Mouse (Mus musculus): ENCODE measurements around the gene Bcl6b. TPM values are rescaled to one million over a fixed set of nuclear protein-coding genes. Genes with fewer than 3 reads are reported as not detected.

Gene Bcl6b
- polyA plus RNA-seq, 1 experiment from 2014 or later, result 1.8 TPM

GRCm38 (mm10) chr11:70251853-70252252 is 22.3 kb upstream of the Bcl6b start:
- no peaks in the 10 kb centered on the region for H3K36me3 ChIP-seq (ENCODE audit: control insufficient read depth, insufficient read depth, low read length)
- H3K9me3 ChIP-seq (ENCODE audit: control insufficient read depth, low read length), result no peaks in the 10 kb centered on the region
- H3K4me1 ChIP-seq (ENCODE audit: control insufficient read depth, insufficient read depth, low read length), result no peaks in the 10 kb centered on the region; the same call in 1 of the 2 replicates
- H3K4me2 ChIP-seq (ENCODE audit: low read depth, low read length), result no peak overlapping the region
- WGBS, result 80% methylated on average over 8 of the region's 8 CpGs
- H3K9ac ChIP-seq (replicated peaks; ENCODE audit: low read depth, low read length), result no peak overlapping the region
- ATAC-seq (ENCODE audit: low read depth), result no peak
- no peak overlapping the region for H3K27ac ChIP-seq (ENCODE audit: low read depth, low read length)
- H3K27me3 ChIP-seq (ENCODE audit: control insufficient read depth, insufficient read depth, low read length), result peaks cover 28% of the 10 kb centered on the region
- no peak overlapping the region for H3K4me3 ChIP-seq (ENCODE audit: low read depth, low read length)

GRCm38 (mm10) chr11:70250150-70250549 is 20.6 kb upstream of the Bcl6b start:
- no peak overlapping the region for H3K27ac ChIP-seq (ENCODE audit: low read depth, low read length)
- no peak overlapping the region for H3K4me3 ChIP-seq (ENCODE audit: low read depth, low read length)
- no peak overlapping the region for H3K9ac ChIP-seq (replicated peaks; ENCODE audit: low read depth, low read length)
- no peaks in the 10 kb centered on the region; the same call in 1 of the 2 replicates for H3K4me1 ChIP-seq (ENCODE audit: control insufficient read depth, insufficient read depth, low read length)
- H3K36me3 ChIP-seq (ENCODE audit: control insufficient read depth, insufficient read depth, low read length), result no peaks in the 10 kb centered on the region
- ATAC-seq (ENCODE audit: low read depth), result no peak
- H3K4me2 ChIP-seq (ENCODE audit: low read depth, low read length), result no peak overlapping the region
- H3K9me3 ChIP-seq (ENCODE audit: control insufficient read depth, low read length), result no peaks in the 10 kb centered on the region
- H3K27me3 ChIP-seq (ENCODE audit: control insufficient read depth, insufficient read depth, low read length), result peaks cover 25% of the 10 kb centered on the region
- WGBS, result 77% methylated on average over 11 of the region's 11 CpGs

GRCm38 (mm10) chr11:70247136-70247845 is 17.7 kb upstream of the Bcl6b start:
- WGBS, result 53% methylated on average over 9 of the region's 9 CpGs
- H3K27me3 ChIP-seq (ENCODE audit: control insufficient read depth, insufficient read depth, low read length), result peaks cover 3% of the 10 kb centered on the region; the same call in 1 of the 2 replicates

GRCm38 (mm10) chr11:70242591-70242990 is 13.0 kb upstream of the Bcl6b start:
- 73% methylated on average over 11 of the region's 11 CpGs for WGBS
- Histone ChIP-seq H3K9me3 (ENCODE audit: control insufficient read depth, low read length) (no peaks in the 10 kb centered on the region), H3K4me2 (ENCODE audit: low read depth, low read length) (no peak overlapping the region), H3K4me1 (ENCODE audit: control insufficient read depth, insufficient read depth, low read length) (peaks cover 15% of the 10 kb centered on the region), H3K4me3 (ENCODE audit: low read depth, low read length) (no peak overlapping the region), H3K27ac (ENCODE audit: low read depth, low read length) (no peak overlapping the region), H3K36me3 (ENCODE audit: control insufficient read depth, insufficient read depth, low read length) (no peaks in the 10 kb centered on the region), H3K9ac (replicated peaks; ENCODE audit: low read depth, low read length) (no peak overlapping the region), H3K27me3 (ENCODE audit: control insufficient read depth, insufficient read depth, low read length) (no peaks in the 10 kb centered on the region)
- no peak for ATAC-seq (ENCODE audit: low read depth)

More at GRCm38 (mm10) chr11:70247136-70247845, 17.7 kb upstream of the Bcl6b start:
- no peak for ATAC-seq (ENCODE audit: low read depth)
- H3K9ac ChIP-seq (replicated peaks; ENCODE audit: low read depth, low read length), result no peak overlapping the region
- H3K9me3 ChIP-seq (ENCODE audit: control insufficient read depth, low read length), result no peaks in the 10 kb centered on the region
- no peaks in the 10 kb centered on the region for H3K36me3 ChIP-seq (ENCODE audit: control insufficient read depth, insufficient read depth, low read length)
- H3K27ac ChIP-seq (ENCODE audit: low read depth, low read length), result no peak overlapping the region
- H3K4me3 ChIP-seq (ENCODE audit: low read depth, low read length), result no peak overlapping the region
- no peaks in the 10 kb centered on the region for H3K4me1 ChIP-seq (ENCODE audit: control insufficient read depth, insufficient read depth, low read length)
- no peak overlapping the region for H3K4me2 ChIP-seq (ENCODE audit: low read depth, low read length)

GRCm38 (mm10) chr11:70239541-70240279 is 10.1 kb upstream of the Bcl6b start, which contains the start of the genes Gm21988 and Rnasek:
Gm21988 (minus strand) TSS chr11:70239830.
Rnasek (minus strand) TSS chr11:70239842.
- H3K4me1 ChIP-seq (ENCODE audit: control insufficient read depth, insufficient read depth, low read length), result peaks cover 27% of the 10 kb centered on the region
- under 1% methylated on average over 29 of the region's 35 CpGs for WGBS
- ATAC-seq (ENCODE audit: low read depth), result peak; percentile 44
- peak within 1 kb of the TSS; percentile 80 for H3K27ac ChIP-seq (ENCODE audit: low read depth, low read length)
- H3K36me3 ChIP-seq (ENCODE audit: control insufficient read depth, insufficient read depth, low read length), result peaks cover 9% of the 10 kb centered on the region; the same call in 1 of the 2 replicates
- no peaks in the 10 kb centered on the region for H3K27me3 ChIP-seq (ENCODE audit: control insufficient read depth, insufficient read depth, low read length)
- H3K9ac ChIP-seq (replicated peaks; ENCODE audit: low read depth, low read length), result peak within 1 kb of the TSS; percentile 85
- H3K4me2 ChIP-seq (ENCODE audit: low read depth, low read length), result peak within 1 kb of the TSS; percentile 99
- peak within 1 kb of the TSS; percentile 93 for H3K4me3 ChIP-seq (ENCODE audit: low read depth, low read length)
- H3K9me3 ChIP-seq (ENCODE audit: control insufficient read depth, low read length), result no peaks in the 10 kb centered on the region

- Histone ChIP-seq H3K9me3 (ENCODE audit: control insufficient read depth, low read length) (no peaks in the 10 kb centered on the region), H3K27me3 (ENCODE audit: control insufficient read depth, insufficient read depth, low read length) (no peaks in the 10 kb centered on the region), H3K36me3 (ENCODE audit: control insufficient read depth, insufficient read depth, low read length) (peaks cover 11% of the 10 kb centered on the region; the same call in 1 of the 2 replicates), H3K27ac (ENCODE audit: low read depth, low read length) (peak overlapping the region; percentile 93), H3K4me2 (ENCODE audit: low read depth, low read length) (peak overlapping the region; percentile 99), H3K4me3 (ENCODE audit: low read depth, low read length) (peak overlapping the region; percentile 93), H3K9ac (replicated peaks; ENCODE audit: low read depth, low read length) (peak overlapping the region; percentile 85), H3K4me1 (ENCODE audit: control insufficient read depth, insufficient read depth, low read length) (peaks cover 27% of the 10 kb centered on the region)
- no peak for ATAC-seq (ENCODE audit: low read depth)
- WGBS, result 15% methylated on average over 23 of the region's 23 CpGs
These were observed 9.2 kb upstream of the Bcl6b start for GRCm38 (mm10) chr11:70238591-70239440.

GRCm38 (mm10) chr11:70237457-70238167 is 8.0 kb upstream of the Bcl6b start, which contains the start of gene 0610010K14Rik:
0610010K14Rik (minus strand) TSS chr11:70237914.
- Histone ChIP-seq H3K36me3 (ENCODE audit: control insufficient read depth, insufficient read depth, low read length) (peaks cover 11% of the 10 kb centered on the region; the same call in 1 of the 2 replicates), H3K4me3 (ENCODE audit: low read depth, low read length) (peak within 1 kb of the TSS; percentile 93), H3K9ac (replicated peaks; ENCODE audit: low read depth, low read length) (peak within 1 kb of the TSS; percentile 76), H3K4me1 (ENCODE audit: control insufficient read depth, insufficient read depth, low read length) (peaks cover 27% of the 10 kb centered on the region), H3K27ac (ENCODE audit: low read depth, low read length) (peak within 1 kb of the TSS; percentile 93), H3K27me3 (ENCODE audit: control insufficient read depth, insufficient read depth, low read length) (no peaks in the 10 kb centered on the region), H3K9me3 (ENCODE audit: control insufficient read depth, low read length) (no peaks in the 10 kb centered on the region), H3K4me2 (ENCODE audit: low read depth, low read length) (peak within 1 kb of the TSS; percentile 99)
- peak; percentile 93 for ATAC-seq (ENCODE audit: low read depth)
- under 1% methylated on average over 68 of the region's 70 CpGs for WGBS

- H3K4me1 ChIP-seq (ENCODE audit: control insufficient read depth, insufficient read depth, low read length), result peaks cover 27% of the 10 kb centered on the region
- peaks cover 11% of the 10 kb centered on the region; the same call in 1 of the 2 replicates for H3K36me3 ChIP-seq (ENCODE audit: control insufficient read depth, insufficient read depth, low read length)
- no peaks in the 10 kb centered on the region for H3K9me3 ChIP-seq (ENCODE audit: control insufficient read depth, low read length)
- peak overlapping the region; percentile 76 for H3K9ac ChIP-seq (replicated peaks; ENCODE audit: low read depth, low read length)
- peak overlapping the region; percentile 99 for H3K4me2 ChIP-seq (ENCODE audit: low read depth, low read length)
- 27% methylated on average over 7 of the region's 7 CpGs for WGBS
- H3K27me3 ChIP-seq (ENCODE audit: control insufficient read depth, insufficient read depth, low read length), result no peaks in the 10 kb centered on the region
- peak overlapping the region; percentile 93 for H3K4me3 ChIP-seq (ENCODE audit: low read depth, low read length)
- H3K27ac ChIP-seq (ENCODE audit: low read depth, low read length), result peak overlapping the region; percentile 93
- ATAC-seq (ENCODE audit: low read depth), result no peak
These were observed 7.1 kb upstream of the Bcl6b start for GRCm38 (mm10) chr11:70236717-70237116.

Data from neural tube, embryonic 14.5 days (tissue).